Mouse (Mus musculus): ENCODE results near the gene Hils1. TPM values are rescaled to one million over a fixed set of nuclear protein-coding genes. Genes with fewer than 3 reads are reported as not detected.

The Hils1 gene
- total RNA-seq, 2 experiments from 2014 or later: not detected

- no peak for TF ChIP-seq CTCF (conservative IDR thresholded peaks at IDR 0.05)
- Histone ChIP-seq H3K27ac (no peak overlapping the region), H3K4me3 (peak overlapping the region; percentile 49; the same call in 1 of the 2 replicates)
- no peak for DNase-seq (ENCODE audit: low spot score in 2 of 2)
Measured at GRCm38 (mm10) chr11:94937787-94938186, 29.6 kb upstream of the Hils1 start.

GRCm38 (mm10) chr11:94938296-94938695, 29.1 kb upstream of the Hils1 start:
- H3K4me3 ChIP-seq: no peak overlapping the region
- TF ChIP-seq CTCF (conservative IDR thresholded peaks at IDR 0.05): no peak
- DNase-seq (ENCODE audit: low spot score in 2 of 2): no peak
- no peak overlapping the region for H3K27ac ChIP-seq

GRCm38 (mm10) chr11:94939280-94939679, 28.1 kb upstream of the Hils1 start:
- no peak overlapping the region for H3K4me3 ChIP-seq
- peak; percentile 96 for TF ChIP-seq CTCF (conservative IDR thresholded peaks at IDR 0.05)
- no peak overlapping the region for H3K27ac ChIP-seq
- DNase-seq (ENCODE audit: low spot score in 2 of 2): peak; percentile 68 to 79

DNA sequence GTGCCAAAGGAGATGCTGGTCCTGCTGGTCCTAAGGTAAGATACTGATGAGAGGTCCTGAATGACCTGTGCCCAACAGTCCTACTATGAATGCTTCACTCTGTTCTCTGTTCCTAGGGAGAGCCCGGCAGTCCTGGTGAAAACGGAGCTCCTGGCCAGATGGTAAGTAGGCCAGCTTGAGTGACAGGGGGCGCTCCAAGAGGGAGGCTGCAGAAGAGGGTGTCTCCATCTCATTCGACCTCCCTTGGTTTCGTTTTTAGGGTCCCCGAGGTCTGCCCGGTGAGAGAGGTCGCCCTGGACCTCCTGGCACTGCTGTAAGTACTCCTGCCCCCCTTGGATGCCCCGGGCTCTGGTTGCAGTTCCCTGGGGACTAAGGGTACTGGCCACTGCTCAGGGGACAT, 26.3 kb upstream of the Hils1 start:
- peak in 1 of 2 experiments; percentile 18 for DNase-seq (ENCODE audit: low spot score in 2 of 2)
- peak; percentile 21 for TF ChIP-seq CTCF (conservative IDR thresholded peaks at IDR 0.05)
- Histone ChIP-seq H3K4me3 (peak overlapping the region; percentile 31; the same call in 1 of the 2 replicates), H3K27ac (peak overlapping the region; percentile 57; the same call in 1 of the 2 replicates)

DNA sequence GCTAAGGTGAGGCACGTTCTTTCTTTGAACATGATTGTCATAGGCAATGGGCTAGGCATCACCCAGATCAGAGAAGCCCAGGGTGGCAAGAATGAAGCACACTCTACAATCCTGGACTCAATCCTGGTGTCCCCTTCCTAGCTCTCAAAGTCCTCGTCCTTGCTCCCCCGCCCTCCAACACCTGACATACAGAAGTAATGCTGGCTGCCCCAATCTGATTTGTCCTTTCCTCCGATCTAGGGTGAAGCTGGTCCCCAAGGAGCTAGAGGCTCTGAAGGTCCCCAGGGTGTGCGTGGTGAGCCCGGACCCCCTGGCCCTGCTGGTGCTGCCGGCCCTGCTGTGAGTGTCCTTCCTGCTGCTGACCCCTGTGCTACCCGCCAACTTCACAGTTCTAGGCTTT, 25.6 kb upstream of the Hils1 start:
- no peak for TF ChIP-seq CTCF (conservative IDR thresholded peaks at IDR 0.05)
- DNase-seq (ENCODE audit: low spot score in 2 of 2): no peak
- Histone ChIP-seq H3K4me3 (peak overlapping the region; percentile 31; the same call in 1 of the 2 replicates), H3K27ac (no peak overlapping the region; the same call in 1 of the 2 replicates)

GRCm38 (mm10) chr11:94942282-94943023, 24.9 kb upstream of the Hils1 start:
- no peak overlapping the region for H3K4me3 ChIP-seq
- DNase-seq (ENCODE audit: low spot score in 2 of 2): peak in 1 of 2 experiments; percentile 59
- H3K27ac ChIP-seq: no peak overlapping the region
- peak; percentile 85 for TF ChIP-seq CTCF (conservative IDR thresholded peaks at IDR 0.05)

GRCm38 (mm10) chr11:94943054-94943453, 24.3 kb upstream of the Hils1 start:
- DNase-seq (ENCODE audit: low spot score in 2 of 2): no peak
- TF ChIP-seq CTCF (conservative IDR thresholded peaks at IDR 0.05): no peak

DNA sequence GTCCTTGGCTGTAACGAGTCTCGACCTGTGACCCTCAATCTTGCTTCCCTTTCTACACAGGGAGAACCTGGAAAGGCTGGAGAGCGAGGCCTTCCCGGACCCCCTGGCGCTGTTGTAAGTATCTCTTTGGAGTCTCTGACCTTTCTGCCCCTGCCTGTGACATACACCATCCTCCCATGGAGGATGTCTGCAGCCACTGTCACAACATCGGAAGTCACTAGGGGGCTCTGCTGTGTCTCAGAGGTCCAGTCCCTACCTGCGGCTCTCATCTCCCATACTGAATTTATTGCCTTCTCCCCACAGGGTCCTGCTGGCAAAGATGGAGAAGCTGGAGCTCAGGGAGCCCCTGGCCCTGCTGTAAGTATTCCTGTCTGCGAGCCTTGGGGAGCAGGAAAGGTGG, 23.1 kb upstream of the Hils1 start:
- no peak for DNase-seq (ENCODE audit: low spot score in 2 of 2)
- TF ChIP-seq CTCF (conservative IDR thresholded peaks at IDR 0.05): peak; percentile 55
- H3K27ac ChIP-seq: no peak overlapping the region
- H3K4me3 ChIP-seq: no peak overlapping the region

More at GRCm38 (mm10) chr11:94943054-94943453, 24.3 kb upstream of the Hils1 start:
- Histone ChIP-seq H3K4me3 (no peak overlapping the region), H3K27ac (no peak overlapping the region)

DNA sequence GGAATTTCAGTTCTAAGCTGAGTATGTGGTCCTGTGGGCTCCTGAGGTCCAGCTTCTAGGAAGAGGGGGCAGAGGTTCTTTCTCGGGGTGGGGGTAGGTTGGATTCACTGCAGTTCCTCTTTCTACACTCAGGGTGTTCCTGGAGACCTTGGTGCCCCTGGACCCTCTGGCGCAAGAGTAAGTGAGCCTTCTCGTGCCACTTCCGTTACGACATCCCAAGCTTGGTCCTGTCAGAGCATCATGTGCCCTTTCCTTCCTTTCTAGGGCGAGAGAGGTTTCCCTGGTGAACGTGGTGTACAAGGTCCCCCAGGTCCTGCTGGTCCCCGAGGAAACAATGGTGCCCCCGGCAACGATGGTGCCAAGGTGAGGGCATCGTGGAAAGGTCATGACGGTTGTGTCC, 22.2 kb upstream of the Hils1 start:
- Histone ChIP-seq H3K27ac (no peak overlapping the region), H3K4me3 (no peak overlapping the region)
- no peak for TF ChIP-seq CTCF (conservative IDR thresholded peaks at IDR 0.05)
- no peak for DNase-seq (ENCODE audit: low spot score in 2 of 2)

DNA sequence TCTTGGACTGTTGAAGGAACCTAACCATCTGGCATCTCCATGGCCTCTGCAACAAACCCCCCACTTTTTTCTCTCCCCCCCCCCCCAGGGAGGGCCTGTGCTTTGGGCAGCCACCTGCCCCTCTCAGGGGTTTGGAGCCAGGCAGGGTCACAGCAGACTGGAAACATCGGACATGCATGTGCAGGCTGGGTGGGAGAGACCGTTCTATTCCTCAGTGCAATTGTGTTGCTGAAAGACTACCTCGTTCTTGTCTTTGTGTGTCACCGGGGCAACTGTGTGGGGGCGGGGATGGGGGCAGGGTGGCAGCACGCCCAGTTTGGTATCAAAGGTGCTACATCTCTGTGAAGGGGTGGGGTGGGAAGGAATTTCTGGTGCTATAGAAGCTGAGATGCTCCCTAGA, 15.2 kb upstream of the Hils1 start:
- Histone ChIP-seq H3K27ac (peak overlapping the region; percentile 75), H3K4me3 (no peak overlapping the region)
- DNase-seq (ENCODE audit: low spot score in 2 of 2): no peak
- no peak for TF ChIP-seq CTCF (conservative IDR thresholded peaks at IDR 0.05)

GRCm38 (mm10) chr11:94955103-94955502, 12.3 kb upstream of the Hils1 start:
- no peak for TF ChIP-seq CTCF (conservative IDR thresholded peaks at IDR 0.05)
- no peak for DNase-seq (ENCODE audit: low spot score in 2 of 2)
- Histone ChIP-seq H3K27ac (peak overlapping the region; percentile 43; the same call in 1 of the 2 replicates), H3K4me3 (no peak overlapping the region; the same call in 1 of the 2 replicates)

DNA sequence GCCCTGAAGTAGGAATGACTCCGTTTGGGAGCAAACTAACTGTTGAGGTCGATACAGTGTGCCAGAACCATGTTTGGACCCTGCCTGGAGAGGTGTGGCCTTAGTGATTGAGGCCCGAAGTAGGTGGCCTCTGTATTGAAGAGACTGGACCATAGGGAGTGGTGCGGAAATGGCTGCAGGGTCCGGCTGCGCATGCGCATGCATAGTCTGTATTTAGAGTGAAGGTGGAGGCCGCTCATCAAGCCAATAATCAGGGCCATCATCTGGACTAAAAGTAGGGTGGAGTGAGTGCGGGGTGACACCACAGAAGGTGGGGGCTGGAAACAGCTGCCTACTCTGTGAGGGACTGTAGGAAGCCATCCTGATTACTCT, 9.7 kb upstream of the Hils1 start:
- no peak for DNase-seq (ENCODE audit: low spot score in 2 of 2)
- peak overlapping the region; percentile 43; the same call in 1 of the 2 replicates for H3K27ac ChIP-seq
- H3K4me3 ChIP-seq: no peak overlapping the region
- no peak for TF ChIP-seq CTCF (conservative IDR thresholded peaks at IDR 0.05)

DNA sequence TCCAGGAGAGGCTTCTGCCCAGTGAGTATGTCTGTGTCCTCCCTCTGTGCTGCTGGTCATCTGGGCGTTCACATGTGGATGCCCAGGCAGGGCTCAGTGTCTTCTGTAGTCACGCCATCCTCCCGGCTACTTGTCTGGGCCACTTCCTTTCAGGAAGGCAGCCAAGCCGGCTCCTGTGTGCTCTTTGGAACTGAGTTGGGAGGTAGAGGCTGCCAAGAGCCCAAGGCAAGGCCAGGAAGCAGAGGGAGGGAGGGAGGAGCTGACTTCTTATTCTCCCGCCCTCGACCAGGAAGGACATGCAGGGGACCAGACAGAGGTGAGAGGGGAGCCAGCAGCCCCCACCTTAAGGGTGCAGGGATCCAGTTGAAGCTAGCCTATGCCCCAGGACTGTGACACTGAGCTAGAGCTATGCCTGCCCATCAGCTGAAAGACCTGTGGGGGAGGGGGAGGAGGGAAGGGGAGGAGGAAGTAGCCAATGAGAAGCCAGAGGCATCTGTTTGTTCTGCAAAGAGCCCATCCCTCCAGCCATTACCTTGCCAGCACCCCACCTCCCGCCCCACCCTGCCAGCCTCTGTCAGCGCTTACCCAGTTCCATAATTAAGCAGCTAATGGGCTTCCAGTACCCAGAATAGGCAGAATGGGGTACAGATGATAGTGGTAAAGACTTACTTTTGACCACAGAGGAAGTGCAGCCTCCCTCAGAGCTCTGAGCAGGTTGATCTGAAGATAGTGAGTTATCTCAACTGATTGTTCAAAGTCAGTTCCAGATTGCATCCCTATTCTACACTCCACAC, 9.1 kb upstream of the Hils1 start:
- H3K27ac ChIP-seq: peak overlapping the region; percentile 43; the same call in 1 of the 2 replicates
- no peak overlapping the region for H3K4me3 ChIP-seq
- peak; percentile 41 to 52 for DNase-seq (ENCODE audit: low spot score in 2 of 2)
- TF ChIP-seq CTCF (conservative IDR thresholded peaks at IDR 0.05): no peak

Data from layer of hippocampus, adult 2 months (tissue).